Mouse (Mus musculus): ENCODE data around the gene Fyn. TPM values are rescaled to one million over a fixed set of nuclear protein-coding genes. Genes with fewer than 3 reads are reported as not detected.

Fyn gene
- polyA plus RNA-seq, 1 experiment from 2014 or later: 24.0 TPM

DNA sequence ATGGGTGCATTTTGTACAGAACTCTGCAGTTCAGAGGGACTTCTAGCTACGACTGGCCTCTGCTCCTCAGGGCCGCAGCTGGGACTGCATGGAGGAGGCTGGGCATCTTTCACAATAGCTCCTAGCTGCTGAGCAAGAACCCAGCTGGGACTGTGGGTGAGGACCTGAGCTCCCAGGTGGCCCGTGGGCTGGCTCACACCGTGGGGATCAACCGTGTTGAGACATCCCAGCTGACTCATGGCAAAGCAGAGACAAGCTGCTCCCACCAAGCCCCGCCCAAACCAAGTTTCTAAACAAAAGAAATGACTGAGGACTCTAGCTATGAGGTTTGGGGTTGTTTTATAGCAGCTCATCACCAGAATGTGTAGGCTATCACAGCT, 204.0 kb downstream of the Fyn start:
- Histone ChIP-seq H3K4me2 (no peak overlapping the region), H3K4me1 (replicated peaks) (peaks cover 17% of the 10 kb centered on the region), H3K36me3 (no peaks in the 10 kb centered on the region), H3K27ac (no peak overlapping the region), H3K9ac (replicated peaks) (no peak overlapping the region), H3K9me3 (no peaks in the 10 kb centered on the region), H3K27me3 (no peaks in the 10 kb centered on the region), H3K4me3 (replicated peaks) (no peak overlapping the region)
- no peak for ATAC-seq (ENCODE audit: insufficient number of reproducible peaks, insufficient read depth, low FRiP score, low TSS enrichment, low read depth)
- WGBS: 51% methylated on average over 6 of the region's 6 CpGs

DNA sequence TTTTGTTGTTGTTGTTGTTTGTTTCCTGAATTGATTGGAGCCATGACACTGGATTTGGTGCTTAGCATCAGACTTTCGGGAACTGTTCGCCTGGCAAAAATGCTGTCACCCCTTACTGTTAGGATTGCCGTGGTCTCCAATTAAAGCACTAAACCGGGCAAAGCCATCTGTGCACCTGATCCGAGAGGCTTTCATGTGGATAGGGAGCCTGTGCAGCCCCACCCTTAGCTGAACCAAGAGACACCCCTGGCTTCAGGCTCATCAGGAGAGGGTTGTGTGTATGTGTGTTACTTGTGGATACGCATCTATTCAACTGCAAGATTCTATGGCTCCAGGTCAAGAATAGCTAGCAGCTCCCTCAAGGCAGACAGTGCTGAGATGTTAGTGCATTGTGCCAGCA, 207.8 kb downstream of the Fyn start:
- ATAC-seq (ENCODE audit: insufficient number of reproducible peaks, insufficient read depth, low FRiP score, low TSS enrichment, low read depth): no peak
- 79% methylated on average over 6 of the region's 6 CpGs for WGBS
- H3K27ac ChIP-seq: no peak overlapping the region
- H3K9ac ChIP-seq (replicated peaks): no peak overlapping the region
- no peaks in the 10 kb centered on the region for H3K9me3 ChIP-seq
- no peaks in the 10 kb centered on the region for H3K36me3 ChIP-seq
- no peak overlapping the region for H3K4me2 ChIP-seq
- H3K4me3 ChIP-seq (replicated peaks): no peak overlapping the region
- H3K27me3 ChIP-seq: no peaks in the 10 kb centered on the region
- peaks cover 17% of the 10 kb centered on the region for H3K4me1 ChIP-seq (replicated peaks)

DNA sequence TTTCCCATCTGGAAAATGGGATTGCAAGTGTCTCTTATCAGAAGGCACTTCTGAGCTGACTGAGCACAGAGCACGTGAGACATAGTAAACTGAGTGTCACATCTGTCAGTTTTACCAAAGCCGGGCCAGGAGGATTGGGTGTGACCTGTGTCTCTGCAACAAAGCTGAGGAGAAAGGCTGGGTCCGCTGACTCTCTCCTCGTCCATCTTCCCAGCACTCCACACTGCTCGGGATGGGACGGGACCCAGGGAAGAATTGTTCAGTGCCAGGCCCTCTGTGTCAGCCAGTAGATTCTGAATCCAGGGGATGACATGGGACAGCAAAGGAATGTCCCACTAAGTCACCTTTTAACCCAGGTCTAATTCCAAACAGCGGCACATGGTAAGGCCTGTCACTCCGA, 211.8 kb downstream of the Fyn start:
- Histone ChIP-seq H3K36me3 (no peaks in the 10 kb centered on the region), H3K9ac (replicated peaks) (no peak overlapping the region), H3K4me1 (replicated peaks) (peaks cover 11% of the 10 kb centered on the region; the same call in 1 of the 2 replicates), H3K27me3 (no peaks in the 10 kb centered on the region), H3K27ac (no peak overlapping the region), H3K4me2 (no peak overlapping the region), H3K4me3 (replicated peaks) (no peak overlapping the region), H3K9me3 (no peaks in the 10 kb centered on the region)
- no peak for ATAC-seq (ENCODE audit: insufficient number of reproducible peaks, insufficient read depth, low FRiP score, low TSS enrichment, low read depth)
- WGBS: 61% methylated on average over 8 of the region's 8 CpGs

DNA sequence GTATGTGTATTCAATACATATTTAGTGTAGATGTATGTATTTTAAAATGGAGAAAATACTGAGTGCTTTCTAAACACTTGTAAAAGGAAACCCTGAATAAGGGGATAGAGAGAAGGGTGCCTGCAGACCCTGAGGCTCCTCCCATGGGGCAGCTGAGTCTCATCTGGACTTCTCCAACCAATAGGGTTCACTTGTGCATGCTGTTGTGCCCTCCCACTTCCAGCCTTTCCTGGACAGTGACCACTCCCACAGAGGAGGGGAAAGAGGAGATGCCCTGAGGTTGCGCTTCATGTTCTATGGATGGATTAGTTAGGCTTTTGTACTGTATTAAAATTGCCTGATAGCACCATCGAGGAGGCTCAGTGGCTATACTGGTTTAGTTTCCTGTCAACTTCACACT, 213.7 kb downstream of the Fyn start:
- Histone ChIP-seq H3K4me3 (replicated peaks) (no peak overlapping the region), H3K27me3 (no peaks in the 10 kb centered on the region), H3K4me2 (no peak overlapping the region), H3K9me3 (no peaks in the 10 kb centered on the region), H3K9ac (replicated peaks) (no peak overlapping the region), H3K36me3 (no peaks in the 10 kb centered on the region), H3K27ac (no peak overlapping the region), H3K4me1 (replicated peaks) (peaks cover 14% of the 10 kb centered on the region; the same call in 1 of the 2 replicates)
- no peak for ATAC-seq (ENCODE audit: insufficient number of reproducible peaks, insufficient read depth, low FRiP score, low TSS enrichment, low read depth)
- WGBS: 89% methylated on average over 2 of the region's 2 CpGs

DNA sequence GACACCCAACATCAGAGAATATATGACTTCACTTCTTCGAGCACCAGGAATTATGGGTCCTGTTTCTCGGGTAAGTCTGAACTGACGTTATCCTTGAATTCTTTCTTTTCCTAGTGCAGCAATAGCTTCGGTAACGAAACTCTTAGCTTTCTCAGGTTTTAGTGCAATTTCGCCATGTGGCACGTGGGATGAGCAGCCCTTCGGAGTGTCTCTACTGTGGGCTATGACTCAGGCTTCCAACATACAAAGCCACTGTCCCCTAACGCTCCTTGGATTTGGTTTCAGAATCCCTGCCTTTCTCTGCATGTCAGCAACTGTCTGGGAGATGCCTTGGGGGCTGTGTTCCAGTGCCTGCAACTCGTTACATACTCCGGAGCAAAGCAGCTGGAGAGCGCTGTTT, 215.1 kb downstream of the Fyn start:
- 67% methylated on average over 12 of the region's 12 CpGs for WGBS
- Histone ChIP-seq H3K9ac (replicated peaks) (no peak overlapping the region), H3K9me3 (no peaks in the 10 kb centered on the region), H3K27me3 (no peaks in the 10 kb centered on the region), H3K4me2 (no peak overlapping the region), H3K36me3 (no peaks in the 10 kb centered on the region), H3K4me3 (replicated peaks) (no peak overlapping the region), H3K4me1 (replicated peaks) (peaks cover 27% of the 10 kb centered on the region), H3K27ac (no peak overlapping the region)
- no peak for ATAC-seq (ENCODE audit: insufficient number of reproducible peaks, insufficient read depth, low FRiP score, low TSS enrichment, low read depth)

DNA sequence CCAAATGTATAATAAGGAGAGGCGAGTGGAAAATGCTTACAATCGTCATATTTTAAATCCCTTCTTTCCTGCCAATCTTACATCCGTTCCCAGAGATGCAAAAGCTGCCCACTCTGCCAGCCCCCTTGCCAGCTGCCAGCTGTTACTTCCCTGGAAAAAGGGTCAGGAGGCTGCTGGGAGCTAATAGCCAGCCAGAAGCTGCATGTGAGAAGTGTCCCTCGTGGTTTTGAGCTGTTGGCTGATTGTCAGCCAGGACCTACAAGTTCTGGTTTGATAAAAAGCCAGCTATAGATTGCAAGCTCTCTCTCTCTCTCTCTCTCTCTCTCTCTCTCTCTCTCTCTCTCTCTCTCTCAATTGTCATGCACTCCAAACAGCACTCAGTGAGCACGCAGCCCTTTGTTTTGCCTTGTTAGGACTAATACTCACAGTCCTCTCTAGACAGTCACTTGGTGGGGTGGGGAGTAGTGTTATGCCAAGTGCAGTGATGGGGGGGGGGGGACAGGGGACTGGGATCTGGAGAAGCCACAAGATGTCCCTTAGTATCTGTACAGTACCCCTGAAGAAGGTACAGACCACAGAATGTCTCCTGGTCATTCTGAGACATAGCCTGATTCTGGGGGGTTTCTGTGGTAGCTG, 218.8 kb downstream of the Fyn start:
- no peaks in the 10 kb centered on the region for H3K9me3 ChIP-seq
- H3K4me1 ChIP-seq (replicated peaks): peaks cover 18% of the 10 kb centered on the region
- WGBS: 71% methylated on average over 5 of the region's 5 CpGs
- H3K36me3 ChIP-seq: no peaks in the 10 kb centered on the region
- H3K27ac ChIP-seq: no peak overlapping the region
- H3K4me2 ChIP-seq: no peak overlapping the region
- H3K4me3 ChIP-seq (replicated peaks): no peak overlapping the region
- ATAC-seq (ENCODE audit: insufficient number of reproducible peaks, insufficient read depth, low FRiP score, low TSS enrichment, low read depth): no peak
- H3K27me3 ChIP-seq: no peaks in the 10 kb centered on the region
- H3K9ac ChIP-seq (replicated peaks): no peak overlapping the region

DNA sequence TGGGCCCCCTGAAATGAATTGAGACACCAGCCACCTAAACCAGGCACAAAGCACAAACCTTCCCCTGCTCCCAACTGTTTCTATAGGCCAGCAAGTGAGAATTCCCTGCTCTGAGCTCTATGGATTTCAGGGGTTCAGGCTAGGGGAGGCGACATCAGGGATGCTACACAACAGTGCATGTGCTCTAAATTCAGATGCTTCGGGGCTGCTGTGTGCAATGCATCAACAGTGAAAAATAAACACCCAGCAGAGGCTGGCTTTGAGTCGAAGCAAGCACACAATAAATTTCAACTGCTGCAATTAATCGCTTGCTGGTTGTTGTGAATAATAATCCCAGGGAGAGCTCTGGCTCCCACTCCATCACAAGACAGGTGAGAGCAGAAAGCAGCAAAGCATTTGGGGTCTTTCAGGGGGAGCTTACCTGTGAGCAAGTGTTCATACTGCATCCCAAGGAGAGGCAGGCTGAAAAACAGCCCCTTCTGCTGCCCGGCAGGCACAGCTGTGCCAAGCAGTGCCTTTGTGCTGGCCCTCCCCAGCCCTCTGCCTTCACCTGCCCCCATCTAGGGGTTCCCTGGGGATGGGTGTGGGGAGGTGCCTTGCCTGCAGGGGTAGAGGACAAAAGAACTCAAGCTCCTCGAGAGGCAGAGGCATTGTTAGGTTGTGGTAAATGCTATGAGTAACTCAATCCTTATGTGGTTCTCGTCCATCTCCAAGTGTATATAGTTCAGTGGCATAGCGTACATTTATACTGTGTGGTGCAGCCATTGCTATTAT, 219.5 kb downstream of the Fyn start:
- Histone ChIP-seq H3K4me1 (replicated peaks) (peaks cover 18% of the 10 kb centered on the region), H3K4me2 (no peak overlapping the region), H3K36me3 (no peaks in the 10 kb centered on the region), H3K9ac (replicated peaks) (no peak overlapping the region), H3K27ac (0 out of 2 replicates have a peak overlapping the region, but pooled peaks have one; percentile 18), H3K9me3 (peaks cover 3% of the 10 kb centered on the region; the same call in 1 of the 2 replicates), H3K27me3 (no peaks in the 10 kb centered on the region), H3K4me3 (replicated peaks) (no peak overlapping the region)
- 50% methylated on average over 8 of the region's 8 CpGs for WGBS
- ATAC-seq (ENCODE audit: insufficient number of reproducible peaks, insufficient read depth, low FRiP score, low TSS enrichment, low read depth): no peak

DNA sequence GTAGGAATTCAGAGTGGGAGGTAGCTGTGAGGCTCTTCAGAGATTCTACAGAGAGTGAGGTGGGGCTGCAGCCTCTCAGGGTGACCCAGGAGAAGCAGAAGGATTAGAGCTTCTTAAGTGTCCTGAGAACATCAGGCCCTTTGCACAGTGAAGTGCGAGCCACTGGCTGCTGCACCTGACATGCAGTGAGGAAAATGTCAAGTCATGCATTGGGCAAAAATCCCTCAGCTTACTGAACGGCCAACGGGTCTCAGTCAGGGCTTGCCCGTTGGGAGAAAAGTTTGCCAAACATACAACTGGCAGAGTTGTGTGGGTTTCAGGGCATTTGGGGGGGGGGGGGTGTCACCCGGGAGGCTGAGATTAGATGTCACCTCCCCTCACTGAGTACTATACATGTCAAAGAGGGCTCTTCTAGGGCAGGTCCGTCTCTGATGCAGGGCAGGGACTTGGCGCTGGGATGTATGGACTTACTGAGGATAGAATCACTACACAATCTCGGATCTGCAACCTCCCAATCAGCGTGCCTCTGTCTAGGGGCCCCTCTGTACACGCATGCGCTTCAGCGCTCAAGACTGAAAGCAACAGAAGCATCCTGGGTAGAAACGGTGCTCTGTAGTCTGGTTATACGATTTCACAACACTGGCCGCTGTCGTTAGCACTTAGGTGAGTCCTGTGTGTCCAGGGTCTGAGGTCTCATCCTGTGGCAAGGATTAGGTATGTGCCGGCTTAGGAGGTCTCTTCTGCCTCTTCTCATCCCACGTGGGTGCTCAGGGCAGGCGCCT, 221.3 kb downstream of the Fyn start:
- ATAC-seq (ENCODE audit: insufficient number of reproducible peaks, insufficient read depth, low FRiP score, low TSS enrichment, low read depth): no peak
- H3K4me1 ChIP-seq (replicated peaks): peaks cover 16% of the 10 kb centered on the region
- no peak overlapping the region for H3K4me2 ChIP-seq
- no peaks in the 10 kb centered on the region for H3K27me3 ChIP-seq
- H3K27ac ChIP-seq: no peak overlapping the region
- H3K36me3 ChIP-seq: no peaks in the 10 kb centered on the region
- H3K9me3 ChIP-seq: peaks cover 14% of the 10 kb centered on the region
- WGBS: 81% methylated on average over 19 of the region's 19 CpGs
- no peak overlapping the region for H3K9ac ChIP-seq (replicated peaks)
- no peak overlapping the region for H3K4me3 ChIP-seq (replicated peaks)

DNA sequence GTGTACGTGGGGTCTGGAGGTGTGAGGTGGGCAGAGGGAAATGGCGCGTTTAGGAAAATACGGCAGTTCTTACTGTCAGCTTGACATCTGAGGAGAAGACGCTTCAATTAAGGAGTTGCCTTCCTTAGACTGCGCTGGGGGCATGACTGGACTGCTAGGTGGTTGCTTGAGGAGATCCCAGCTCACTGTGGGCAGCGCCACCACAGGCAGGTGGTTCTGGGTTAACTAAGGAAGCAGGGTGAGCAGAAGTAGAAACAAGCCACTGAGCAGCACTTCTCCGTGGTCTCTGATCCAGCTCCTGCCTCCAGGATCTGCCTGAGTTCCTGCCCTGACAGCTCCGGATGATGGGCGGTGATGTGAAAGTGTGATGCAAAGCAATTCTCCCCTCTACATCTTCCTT, 222.0 kb downstream of the Fyn start:
- ATAC-seq (ENCODE audit: insufficient number of reproducible peaks, insufficient read depth, low FRiP score, low TSS enrichment, low read depth): no peak

DNA sequence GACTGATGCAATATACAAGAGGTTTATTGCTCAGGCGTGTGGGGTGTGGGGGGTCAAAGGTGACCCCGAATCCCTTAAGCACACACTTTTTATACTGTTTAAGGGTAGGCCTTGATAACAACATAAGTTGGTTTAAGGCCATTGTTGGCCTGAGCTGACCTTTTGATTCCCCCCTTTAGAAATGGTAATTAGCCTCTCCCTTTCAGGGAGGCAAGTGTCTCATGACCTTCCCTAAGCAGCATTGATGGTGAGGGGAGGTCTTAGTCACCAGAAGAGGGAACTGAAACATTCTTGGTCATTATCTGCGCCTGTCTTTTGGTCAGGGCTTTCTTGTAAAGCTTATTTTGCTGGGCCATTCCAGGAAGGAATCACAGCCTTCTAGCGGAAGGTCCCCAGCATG, 223.8 kb downstream of the Fyn start:
- Histone ChIP-seq H3K4me3 (replicated peaks) (no peak overlapping the region), H3K27ac (no peak overlapping the region), H3K4me1 (replicated peaks) (peaks cover 26% of the 10 kb centered on the region), H3K4me2 (no peak overlapping the region), H3K9me3 (peaks cover 14% of the 10 kb centered on the region), H3K36me3 (no peaks in the 10 kb centered on the region), H3K9ac (replicated peaks) (no peak overlapping the region), H3K27me3 (no peaks in the 10 kb centered on the region)
- no peak for ATAC-seq (ENCODE audit: insufficient number of reproducible peaks, insufficient read depth, low FRiP score, low TSS enrichment, low read depth)
- WGBS: 88% methylated on average over 4 of the region's 4 CpGs

More for the DNA sequence above, 222.0 kb downstream of the Fyn start:
- Histone ChIP-seq H3K27ac (no peak overlapping the region), H3K4me1 (replicated peaks) (peaks cover 16% of the 10 kb centered on the region), H3K36me3 (no peaks in the 10 kb centered on the region), H3K4me3 (replicated peaks) (no peak overlapping the region), H3K27me3 (no peaks in the 10 kb centered on the region), H3K4me2 (no peak overlapping the region), H3K9ac (replicated peaks) (no peak overlapping the region), H3K9me3 (peaks cover 14% of the 10 kb centered on the region)
- WGBS: 85% methylated on average over 10 of the region's 10 CpGs

DNA sequence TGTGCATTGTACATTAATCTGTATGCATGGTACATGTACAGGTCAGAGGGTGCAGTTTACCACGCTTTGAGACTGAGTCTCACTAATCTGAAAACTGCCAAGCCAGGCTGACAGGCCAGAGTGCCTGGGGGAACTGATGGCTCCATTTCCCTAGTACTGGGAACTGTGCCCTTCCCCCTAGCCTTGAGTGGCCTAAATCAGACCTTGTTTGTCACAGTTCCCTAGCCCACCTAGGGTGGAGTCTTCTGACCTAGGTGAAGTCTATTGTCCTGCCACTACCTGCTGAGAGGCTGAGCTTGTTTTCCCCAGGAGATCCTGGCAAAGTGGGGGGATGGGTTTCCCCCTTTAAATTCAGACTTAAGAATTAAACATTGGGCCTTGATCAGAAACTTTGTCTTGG, 226.1 kb downstream of the Fyn start:
- Histone ChIP-seq H3K9ac (replicated peaks) (no peak overlapping the region), H3K27ac (no peak overlapping the region), H3K9me3 (peaks cover 14% of the 10 kb centered on the region), H3K4me3 (replicated peaks) (no peak overlapping the region), H3K4me2 (no peak overlapping the region), H3K36me3 (no peaks in the 10 kb centered on the region), H3K27me3 (no peaks in the 10 kb centered on the region), H3K4me1 (replicated peaks) (peaks cover 19% of the 10 kb centered on the region)
- WGBS: 75% methylated on average over 1 of the region's 1 CpGs
- no peak for ATAC-seq (ENCODE audit: insufficient number of reproducible peaks, insufficient read depth, low FRiP score, low TSS enrichment, low read depth)

All from limb, embryonic 12.5 days (tissue).